Mouse (Mus musculus) T-helper 1 cell (primary cell): Measurements from ENCODE around the gene Hist1h1t.
"Not testable (repeated sequence)": the region's sequence is repeated elsewhere in the genome, so short reads cannot be mapped to it uniquely, and the experiment has no call there.

ENCODE experiments used
- in situ Hi-C: fragments of 300-600 bp; cut with MboI, MseI; formaldehyde crosslinking; loops from one replicate; pipeline ENCODE4 v1.15.1; 2025; ENCODE audit warnings: high pct_unique_total_duplicates

Gene Hist1h1t

DNA sequence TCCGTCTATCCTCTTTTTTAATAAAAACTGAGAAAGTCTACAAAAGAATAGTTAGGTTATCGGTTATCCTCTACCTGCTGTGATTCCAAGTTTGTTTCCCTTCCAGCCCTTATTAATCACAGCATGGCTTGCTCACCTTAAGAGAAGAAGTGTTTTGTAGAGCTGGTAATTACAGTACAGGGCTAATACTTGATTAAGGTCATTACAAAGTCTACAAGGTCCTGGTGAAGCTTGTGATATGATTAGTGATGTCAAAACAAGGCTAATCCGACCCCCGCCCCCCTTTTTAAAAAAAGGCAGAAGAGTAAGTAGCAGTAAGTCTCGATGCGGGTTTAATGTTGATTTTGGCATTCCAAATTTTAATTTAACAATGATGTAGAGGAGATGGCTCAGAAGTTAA, 3.4 kb downstream of the Hist1h1t start:
- in situ Hi-C loops, result no loop called here

DNA sequence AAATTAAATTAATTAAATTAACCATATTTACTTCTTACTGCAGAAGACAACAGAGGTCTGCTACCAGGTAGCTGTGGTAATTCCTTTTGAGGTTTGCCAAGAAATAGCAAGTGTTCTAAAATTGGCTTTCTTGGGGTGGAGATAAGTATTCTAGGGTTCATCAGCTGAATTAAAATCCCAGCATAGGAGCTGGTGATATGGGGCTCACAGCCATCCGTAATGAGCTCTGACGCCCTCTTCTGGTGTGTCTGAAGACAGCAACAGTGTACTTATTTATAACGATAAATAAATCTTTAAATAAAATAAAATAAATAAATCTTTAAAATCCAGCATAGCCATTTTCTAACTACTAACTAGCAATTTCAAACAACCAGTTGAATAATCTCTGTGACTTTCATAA, 4.2 kb downstream of the Hist1h1t start:
- in situ Hi-C loops, result no loop called here

DNA sequence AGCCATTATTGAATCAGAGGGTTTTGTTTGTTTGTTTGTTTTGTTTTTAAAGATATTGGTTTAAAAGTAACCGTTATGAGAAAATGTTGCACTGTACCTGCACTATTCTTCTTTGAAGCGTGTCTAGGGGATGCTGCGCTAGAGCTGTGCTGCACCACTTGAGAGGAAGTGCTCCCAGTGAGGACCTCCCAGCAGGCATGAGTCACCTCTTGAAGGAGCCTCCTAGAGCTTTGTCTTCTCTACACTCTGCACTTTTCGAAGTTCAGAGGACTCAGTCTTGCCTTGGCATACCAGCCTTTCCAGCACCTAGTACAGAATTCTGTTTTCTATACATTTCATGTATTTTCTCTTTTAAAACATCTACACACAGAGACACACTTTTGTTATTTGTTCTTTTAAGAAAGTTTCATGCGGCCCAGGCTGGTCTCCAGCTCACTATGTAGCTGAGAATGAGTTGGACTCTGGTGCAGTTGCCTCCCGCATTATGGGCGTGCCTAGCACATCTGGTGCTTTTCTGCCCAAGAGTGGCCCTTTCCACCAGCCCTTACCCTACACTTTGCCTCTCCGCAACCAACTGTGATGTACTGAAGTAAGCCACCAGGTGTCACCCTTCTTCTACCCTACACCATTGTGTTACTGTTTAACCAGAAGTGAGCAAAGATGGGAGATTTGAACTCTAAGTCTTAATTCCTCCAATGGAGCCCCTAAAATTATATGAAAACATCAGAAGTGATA, 5.3 kb downstream of the Hist1h1t start:
- in situ Hi-C loops, result no loop called here

DNA sequence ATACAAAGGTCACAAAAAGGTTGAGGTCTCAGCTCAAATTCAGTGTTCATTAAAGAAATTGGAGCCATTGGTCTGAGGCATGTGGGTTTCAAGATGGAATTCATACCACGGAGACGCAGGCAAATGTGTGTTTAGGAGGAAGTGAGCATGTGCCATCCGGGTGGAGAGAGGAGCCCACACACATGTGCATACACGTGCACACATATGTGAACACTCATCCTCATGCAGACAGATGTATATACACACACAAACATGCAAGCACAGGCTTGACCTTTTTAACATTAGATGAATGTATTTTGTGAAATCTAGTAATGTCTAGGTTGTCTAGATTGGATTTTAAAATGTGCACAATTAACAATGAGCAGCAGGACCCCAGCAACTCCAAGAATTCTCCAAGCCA, 6.6 kb downstream of the Hist1h1t start:
- in situ Hi-C loops, result no loop called here

DNA sequence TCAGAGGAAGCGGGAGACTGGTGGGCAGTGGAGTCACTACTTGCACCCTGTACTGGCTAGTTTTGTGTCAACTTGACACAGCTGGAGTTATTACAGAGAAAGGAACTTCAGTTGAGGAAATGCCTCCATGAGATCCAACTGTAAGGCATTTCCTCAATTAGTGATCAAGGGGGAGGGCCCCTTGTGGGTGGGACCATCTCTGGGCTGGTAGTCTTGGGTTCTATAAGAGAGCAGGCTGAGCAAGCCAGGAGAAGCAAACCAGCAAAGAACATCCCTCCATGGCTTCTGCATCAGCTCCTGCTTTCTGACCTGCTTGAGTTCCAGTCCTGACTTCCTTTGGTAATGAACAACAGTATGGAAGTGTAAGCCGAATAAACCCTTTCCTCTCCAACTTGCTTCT, 7.2 kb downstream of the Hist1h1t start:
- in situ Hi-C loops, result not testable (repeated sequence)

DNA sequence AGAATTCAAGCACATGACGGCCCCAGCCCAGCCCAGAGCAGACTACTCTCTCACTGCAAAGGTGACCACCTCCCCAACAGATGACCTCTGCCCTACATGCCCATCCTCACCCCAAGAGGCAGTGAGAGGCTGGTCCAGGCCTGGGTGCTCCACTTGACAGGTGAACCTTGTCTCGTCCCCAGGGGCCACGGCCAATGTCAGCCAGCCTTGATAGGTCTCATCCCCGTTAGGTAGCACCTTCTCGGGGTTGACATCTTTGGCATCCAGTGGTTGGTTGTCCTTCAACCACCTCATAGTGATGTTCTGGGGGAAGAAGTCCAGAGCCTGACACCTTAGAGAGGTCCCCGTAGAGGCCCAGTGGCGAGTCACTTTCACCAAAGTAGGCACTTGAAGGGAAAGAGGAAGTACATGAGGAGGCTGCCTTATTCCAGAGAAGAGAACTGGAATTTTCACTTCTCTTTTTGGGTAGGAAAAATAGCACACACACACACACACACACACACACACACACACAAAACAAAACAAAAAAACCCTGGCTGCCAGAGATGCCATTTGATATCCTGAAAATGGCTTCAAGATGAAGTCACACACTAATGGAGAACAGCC, 10.2 kb downstream of the Hist1h1t start:
- in situ Hi-C loops, result no loop called here

DNA sequence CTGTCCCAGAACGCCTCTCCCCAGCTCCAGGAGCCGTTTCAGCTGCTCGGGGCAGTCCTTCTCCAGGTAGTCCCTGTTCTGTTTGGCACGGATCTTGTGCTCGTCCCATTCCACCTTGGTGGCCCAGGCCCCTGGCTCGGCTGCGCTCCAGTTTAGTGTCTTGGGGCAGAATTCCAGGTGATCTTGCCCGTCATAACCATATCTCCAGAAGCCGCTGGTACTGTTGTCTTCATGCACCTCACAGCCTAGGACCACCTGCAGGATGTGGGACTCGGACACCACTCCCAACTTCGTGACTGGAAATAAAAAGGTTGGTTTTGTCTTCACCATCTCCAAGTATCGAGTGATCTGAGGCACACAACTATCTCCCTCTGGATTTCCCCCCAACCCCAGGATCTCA, 11.2 kb downstream of the Hist1h1t start:
- in situ Hi-C loops, result no loop called here

- in situ Hi-C loops, result no loop called here
Measured at GRCm38 (mm10) chr13:23708041-23708440, 12.4 kb downstream of the Hist1h1t start.

DNA sequence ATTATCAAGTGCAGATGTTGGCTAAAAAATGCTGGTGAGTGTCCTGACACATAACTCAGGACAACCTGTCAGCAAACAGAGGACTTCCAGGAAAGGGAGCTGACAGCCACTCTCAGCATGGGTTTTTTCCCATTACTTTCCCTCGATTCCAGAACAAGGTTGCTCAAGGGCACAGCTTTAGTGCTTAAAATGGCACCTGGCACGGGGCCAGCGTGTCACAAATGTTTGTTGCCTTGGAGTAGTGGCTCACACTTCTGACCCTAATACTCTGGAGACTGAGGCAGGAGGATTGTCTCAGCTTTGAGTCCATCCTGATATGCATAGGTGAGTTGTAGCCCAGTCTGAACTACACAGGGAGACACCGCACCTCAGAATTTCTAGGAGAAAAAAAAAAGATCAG, 13.0 kb downstream of the Hist1h1t start:
- in situ Hi-C loops, result no loop called here

DNA sequence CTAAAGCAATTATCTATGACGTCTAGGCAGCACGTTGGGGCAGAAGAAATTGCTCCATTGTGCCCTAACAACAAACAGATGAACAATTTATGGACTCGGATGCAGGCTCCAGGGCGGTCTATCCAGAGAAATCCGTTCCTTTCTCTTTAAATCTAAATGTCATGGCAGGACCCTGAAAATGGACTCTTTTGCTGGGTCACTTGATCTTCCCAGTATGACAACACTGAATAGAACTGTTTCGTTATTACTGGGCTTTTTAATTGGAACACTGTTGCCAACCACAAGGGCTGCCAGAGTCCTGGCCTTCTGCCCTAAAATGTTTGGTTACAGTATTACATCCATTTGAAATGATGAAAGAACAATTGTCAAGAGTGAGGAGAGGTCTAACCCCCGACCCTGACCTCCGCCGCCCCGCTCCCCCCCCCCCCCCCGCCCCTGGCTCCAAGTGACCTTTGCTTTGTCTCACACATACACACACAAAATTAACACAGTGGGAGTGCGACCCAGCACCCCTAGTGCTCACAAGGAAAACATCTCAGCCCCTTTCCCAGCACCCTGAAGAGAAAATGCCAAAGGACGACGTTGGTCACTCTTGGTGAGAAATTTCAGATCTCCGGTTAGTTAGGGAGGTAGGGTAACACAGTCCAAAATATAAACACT, 14.2 kb downstream of the Hist1h1t start:
- in situ Hi-C loops, result no loop called here

GRCm38 (mm10) chr13:23710374-23711089, 14.9 kb downstream of the Hist1h1t start, which contains the start of gene Hfe:
Hfe (minus strand) TSS chr13:23710854.
- in situ Hi-C loops, result no loop called here

GRCm38 (mm10) chr13:23716261-23717042, 20.8 kb downstream of the Hist1h1t start:
- in situ Hi-C loops, result no loop called here

DNA sequence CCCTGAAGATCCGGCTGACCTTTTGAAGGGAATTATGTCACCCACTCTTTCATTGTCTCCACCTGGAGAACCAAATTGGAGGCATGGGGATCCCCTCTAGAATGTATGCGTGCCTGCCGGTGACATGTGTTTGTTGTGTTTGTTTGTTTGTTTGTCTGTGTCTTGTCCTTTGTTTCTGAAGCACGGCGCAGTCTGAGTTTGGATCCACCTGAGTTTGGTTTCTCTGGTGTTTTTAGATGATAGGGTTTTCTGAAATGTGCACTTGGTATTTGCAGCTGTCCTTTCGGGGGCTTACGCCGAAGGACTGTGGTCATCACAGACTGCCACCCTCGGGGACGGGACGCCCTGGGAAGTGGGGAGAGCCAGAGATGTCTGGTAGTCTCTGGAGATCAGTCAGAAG, 21.6 kb downstream of the Hist1h1t start:
- in situ Hi-C loops, result no loop called here

DNA sequence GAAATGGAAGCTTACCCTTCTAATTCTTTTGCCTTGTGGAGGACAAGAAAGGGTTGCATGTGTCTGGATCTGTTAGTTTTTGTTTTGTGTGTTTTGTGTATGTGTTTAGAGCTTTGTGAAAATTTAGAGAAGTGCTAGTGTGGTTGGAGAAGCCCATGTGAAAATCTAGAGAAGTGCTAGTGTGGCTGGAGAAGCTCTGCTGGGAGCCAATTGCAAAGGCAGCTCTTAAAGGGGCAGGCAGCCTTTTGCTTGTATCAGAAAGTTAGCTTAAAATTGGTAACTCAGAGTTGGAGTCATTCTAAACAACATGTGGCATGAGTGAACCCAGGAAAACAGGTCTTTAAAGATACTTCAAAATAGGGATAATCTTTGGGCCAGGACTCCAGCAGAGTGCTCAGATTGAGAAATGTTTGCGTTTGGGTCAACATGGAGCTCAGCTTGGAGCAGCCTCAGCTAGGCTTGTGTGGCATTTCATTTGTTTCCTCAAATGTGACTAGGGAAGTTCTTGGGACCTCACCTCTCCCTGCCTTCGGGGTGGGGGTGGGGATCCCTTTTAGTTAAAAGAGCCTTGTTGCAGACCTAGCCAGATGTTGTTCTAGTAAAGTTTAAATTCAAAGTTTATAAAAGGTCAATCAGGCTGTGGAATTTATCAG, 22.1 kb downstream of the Hist1h1t start:
- in situ Hi-C loops, result not testable (repeated sequence)

DNA sequence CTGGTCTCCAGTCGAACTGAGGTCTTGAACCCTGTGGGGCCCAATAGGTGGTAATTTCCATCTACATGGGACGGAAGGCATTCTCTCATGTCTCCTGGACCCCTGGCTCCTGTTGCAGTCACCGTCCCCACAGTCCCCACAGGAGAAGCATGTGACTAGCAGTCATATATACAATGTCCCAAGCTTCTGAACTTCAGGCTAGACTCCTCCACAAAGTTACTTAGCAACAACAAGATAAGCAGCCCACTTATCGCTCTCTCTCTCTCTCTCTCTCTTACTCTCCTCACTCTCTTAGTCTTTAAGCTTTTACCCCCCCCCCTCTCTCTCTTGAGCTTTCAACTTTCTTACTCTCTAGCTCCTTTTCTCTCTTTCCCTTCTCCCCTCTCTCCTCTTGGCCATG, 28.6 kb downstream of the Hist1h1t start:
- in situ Hi-C loops, result no loop called here

DNA sequence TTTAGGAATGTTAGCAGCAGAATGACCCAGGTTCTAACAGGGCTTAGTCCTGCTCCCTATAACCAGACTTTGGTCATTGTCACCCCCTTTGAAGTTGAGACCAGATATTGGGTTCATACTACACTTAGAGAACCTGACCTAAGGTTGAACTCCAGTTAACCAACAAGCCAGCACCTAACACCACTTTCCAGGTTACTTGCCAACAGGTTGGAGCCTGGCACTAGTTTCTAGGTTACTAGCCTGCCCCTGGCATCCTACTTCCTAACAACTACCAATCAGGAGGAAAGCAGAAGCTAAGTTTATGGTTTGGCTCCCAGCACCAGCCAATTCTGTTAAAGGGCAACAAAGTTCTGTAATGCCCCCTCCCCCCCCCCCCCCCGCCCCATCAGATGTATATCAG, 29.6 kb downstream of the Hist1h1t start:
- in situ Hi-C loops, result loop anchor here (5.0 kb wide), 1 partner anchor 33 kb away; no protein-coding TSS in a partner anchor

DNA sequence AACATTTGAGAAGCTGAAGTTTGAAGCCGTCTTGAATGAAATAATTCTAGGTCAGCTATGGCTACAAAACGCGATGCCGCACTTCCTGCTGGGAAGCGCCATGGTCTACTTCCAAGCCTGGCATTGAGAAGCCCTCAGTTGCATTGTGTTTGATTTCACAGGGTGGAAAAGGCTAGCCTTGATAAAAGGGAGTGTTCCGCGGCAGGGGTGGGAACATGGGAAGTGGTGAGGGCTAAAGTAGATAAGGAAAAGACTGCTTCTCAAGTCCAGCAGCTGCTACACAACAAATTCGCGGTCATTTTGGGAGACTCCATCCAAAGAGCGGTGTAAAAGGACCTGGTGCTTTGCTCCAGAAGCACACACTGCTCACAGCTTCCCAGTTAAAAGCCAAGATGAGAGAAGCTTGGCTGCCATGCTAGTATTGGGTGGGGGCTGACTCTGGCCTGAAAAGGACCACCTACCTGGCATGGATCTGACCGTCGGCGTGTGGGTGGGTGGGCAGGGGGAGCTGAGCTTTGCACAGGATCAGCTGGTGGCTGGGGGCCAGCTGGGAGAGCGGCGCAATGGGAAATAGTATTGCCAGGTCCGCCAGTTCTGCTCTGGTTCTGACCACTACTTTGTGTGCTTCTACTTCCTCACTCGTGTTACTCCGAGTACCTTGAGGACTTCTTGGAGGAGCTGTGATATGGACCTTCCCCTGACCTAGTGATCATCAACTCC, 33.0 kb downstream of the Hist1h1t start:
- in situ Hi-C loops, result loop anchor here (5.0 kb wide), 1 partner anchor 36 kb away; no protein-coding TSS in a partner anchor

DNA sequence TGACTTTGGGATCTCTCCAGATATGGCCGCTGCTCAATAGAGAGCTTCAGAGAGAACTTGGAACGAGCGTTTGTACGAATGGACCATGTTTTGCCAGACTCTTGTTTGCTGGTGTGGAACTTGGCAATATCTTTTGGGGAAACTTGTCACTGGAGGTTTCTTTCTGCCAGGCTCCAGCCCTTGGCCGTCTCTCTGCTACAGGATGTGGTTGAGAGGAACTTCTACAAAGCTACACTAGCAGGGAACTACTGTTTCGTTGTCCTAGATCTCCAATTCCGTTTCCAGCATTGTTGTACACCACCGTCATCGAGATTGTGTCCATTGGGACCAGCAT, 33.5 kb downstream of the Hist1h1t start:
- in situ Hi-C loops, result loop anchor here (5.0 kb wide), 1 partner anchor 37 kb away; no protein-coding TSS in a partner anchor

DNA sequence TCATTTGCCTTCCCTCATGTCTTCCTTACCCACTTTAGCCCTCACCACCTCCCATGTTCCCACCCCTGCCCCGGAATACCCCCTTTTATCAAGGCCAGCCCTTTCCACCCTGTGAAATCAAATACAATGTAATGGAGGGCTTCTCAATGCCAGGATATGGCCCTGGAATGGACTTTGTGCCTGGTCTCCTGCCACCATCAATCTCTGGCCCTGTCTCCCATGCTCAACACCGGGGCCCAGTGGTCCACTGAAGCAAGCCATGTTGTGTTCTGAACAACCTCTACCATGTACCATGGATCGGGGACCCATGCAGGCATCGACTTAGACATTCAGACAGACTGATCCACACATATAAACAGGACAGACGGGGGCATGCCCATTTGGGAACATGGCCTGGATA, 34.1 kb downstream of the Hist1h1t start:
- in situ Hi-C loops, result loop anchor here (5.0 to 10.0 kb wide), 2 partner anchors 37 to 95 kb away; no protein-coding TSS in a partner anchor

DNA sequence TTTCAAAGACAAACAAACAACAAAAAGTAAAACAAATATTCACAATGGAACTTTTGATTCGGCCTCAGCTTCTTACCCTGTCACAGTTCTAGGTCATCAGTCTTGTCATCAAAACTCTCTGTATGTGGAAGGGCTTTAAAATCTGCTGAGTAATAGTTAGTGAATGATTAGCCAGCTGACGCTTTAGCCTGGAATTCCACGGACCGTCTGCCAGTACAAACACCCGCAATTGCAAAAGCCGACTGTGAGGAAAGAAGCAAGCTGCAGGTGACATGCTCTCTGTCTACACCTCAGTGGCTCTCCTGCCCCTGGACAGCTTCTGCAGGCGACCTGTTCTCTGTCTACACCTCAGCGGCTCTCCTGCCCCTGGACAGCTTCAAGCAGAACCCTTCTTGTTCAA, 34.9 kb downstream of the Hist1h1t start:
- in situ Hi-C loops, result loop anchor here (10.0 kb wide), 1 partner anchor 96 kb away; no protein-coding TSS in a partner anchor
